Mouse (Mus musculus) lung, postnatal 0 days (tissue): ENCODE measurements around the gene Tub.

Experiments used
- CTCF ChIP-seq: IDR thresholded peaks from 2 replicates; pipeline ENCODE4 v1.5.1; 2016; ENCODE audit warnings: antibody characterized with exemption, mild to moderate bottlenecking
- EP300 ChIP-seq: IDR thresholded peaks from 2 replicates; pipeline ENCODE4 v1.6.1; 2016; ENCODE audit warnings: antibody characterized with exemption, mild to moderate bottlenecking, control low read depth

DNA sequence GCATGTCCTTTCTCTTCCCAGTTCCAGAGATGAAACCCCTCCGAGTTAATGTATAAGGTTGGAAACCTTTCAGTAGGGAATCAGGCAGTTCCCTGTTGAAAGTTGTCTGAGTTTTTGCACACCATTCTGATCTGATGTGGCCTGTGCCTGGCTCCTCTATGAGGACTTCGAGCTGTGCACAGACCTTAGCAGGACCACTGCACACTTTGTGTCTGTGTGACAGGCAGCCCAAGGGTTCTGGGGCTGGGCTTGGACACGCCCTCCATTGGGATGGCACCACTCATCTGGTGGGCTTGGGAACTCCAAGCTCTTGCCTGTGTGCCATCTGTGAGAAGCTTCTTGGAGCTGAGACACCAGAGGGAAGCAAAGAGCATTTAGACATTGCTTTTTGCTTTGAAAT is 81.2 kb downstream of the Tub start:
- TF ChIP-seq CTCF, result no peak
- TF ChIP-seq EP300, result no peak
